Mouse (Mus musculus): ENCODE results near the gene Slc25a40. TPM values are rescaled to one million over a fixed set of nuclear protein-coding genes. Genes with fewer than 3 reads are reported as not detected.

Slc25a40 gene
- total and polyA plus RNA-seq, 3 experiments, result 7.0 to 11.1 (median 10.2) TPM

GRCm38 (mm10) chr5:8491778-8492177 lies 69.1 kb downstream of the Slc25a40 start:
- no peak overlapping the region for H3K9ac ChIP-seq (ENCODE audit: insufficient read depth, low read depth)
- no peaks in the 10 kb centered on the region for H3K79me2 ChIP-seq (replicated peaks; ENCODE audit: control insufficient read depth, extremely low read depth, insufficient read depth, poor library complexity, severe bottlenecking)
- DNase-seq (ENCODE audit: extremely low read depth), result no peak
- H3K4me3 ChIP-seq (replicated peaks in 1 of 3; ENCODE audit: low read depth in 2 of 3, low read length in 2 of 3, poor library complexity in 1 of 3), result no peak overlapping the region
- TF ChIP-seq SMC3 (IDR thresholded peaks at IDR 0.05; ENCODE audit: low read depth, low read length) (no peak), ELF1 (IDR thresholded peaks at IDR 0.05; ENCODE audit: low read depth, low read length) (no peak), BHLHE40 (IDR thresholded peaks at IDR 0.05; ENCODE audit: low read depth, low read length) (no peak), MAFK (IDR thresholded peaks at IDR 0.05; ENCODE audit: insufficient replicate concordance, low read length) (no peak), CTCF (conservative IDR thresholded peaks at IDR 0.05 in 1 of 2, IDR thresholded peaks at IDR 0.05 in 1 of 2; ENCODE audit: low read depth in 2 of 2, low read length in 2 of 2) (no peak), PAX5 (IDR thresholded peaks at IDR 0.05; ENCODE audit: low read length) (no peak), NRF1 (IDR thresholded peaks at IDR 0.05; ENCODE audit: low read depth, low read length) (no peak), ZKSCAN1 (IDR thresholded peaks at IDR 0.05; ENCODE audit: borderline replicate concordance, low read depth, low read length) (no peak)
- no peaks in the 10 kb centered on the region for H3K36me3 ChIP-seq (replicated peaks in 1 of 2; ENCODE audit: control insufficient read depth in 1 of 2, insufficient read depth in 1 of 2, low read length in 1 of 2)
- no peak overlapping the region for H3K27ac ChIP-seq (ENCODE audit: insufficient read depth, low read depth)
- H3K4me2 ChIP-seq (ENCODE audit: insufficient read depth, low read depth, poor library complexity, severe bottlenecking), result no peak overlapping the region
- dilution Hi-C loops (cut with MboI; ENCODE audit: extremely low pct_ligation_motif_present, extremely low pct_unique_long_range_greater_than_20kb, low sequenced_read_pairs) (no loop called here), in situ Hi-C loops (cut with MboI; ENCODE audit: low pct_ligation_motif_present, low pct_unique_long_range_greater_than_20kb, low sequenced_read_pairs) (loop anchor here (25.0 kb wide), 1 partner anchor 346 kb away; no protein-coding TSS in a partner anchor)
- no peaks in the 10 kb centered on the region for H3K9me3 ChIP-seq (replicated peaks; ENCODE audit: low read length)
- H3K27me3 ChIP-seq (replicated peaks), result no peaks in the 10 kb centered on the region
- H3K4me1 ChIP-seq (ENCODE audit: control insufficient read depth in 1 of 2, insufficient read depth in 2 of 2), result no peaks in the 10 kb centered on the region; a peak in 1 of 4 replicates

Other genes with a start within 250 kb of the Slc25a40 start
- gene Adam22, start 54.7 kb upstream of the Slc25a40 start, total RNA-seq (2012; rRNA removed), result 0.38 and 0.55 TPM in 2 replicates
- gene Adam22, start 54.7 kb upstream of the Slc25a40 start, total RNA-seq (2014; rRNA removed), result 0.07 and 0.16 TPM in 2 replicates
- 0.14 and 0.19 TPM in 2 replicates for gene Adam22, start 54.7 kb upstream of the Slc25a40 start, polyA plus RNA-seq (2012; ENCODE audit: insufficient read length, low read depth)
- gene Dbf4, start 134 bp upstream of the Slc25a40 start, total RNA-seq (2012; rRNA removed), result 50.0 and 59.8 TPM in 2 replicates
- 119 and 143 TPM in 2 replicates for gene Dbf4, start 134 bp upstream of the Slc25a40 start, total RNA-seq (2014; rRNA removed)
- 96.6 and 103 TPM in 2 replicates for gene Dbf4, start 134 bp upstream of the Slc25a40 start, polyA plus RNA-seq (2012; ENCODE audit: insufficient read length, low read depth)
- gene Rundc3b, start 200.1 kb downstream of the Slc25a40 start, total RNA-seq (2012; rRNA removed), result 0.13 TPM in 2 replicates
- 0.07 and 0.09 TPM in 2 replicates for gene Rundc3b, start 200.1 kb downstream of the Slc25a40 start, total RNA-seq (2014; rRNA removed)
- gene Rundc3b, start 200.1 kb downstream of the Slc25a40 start, polyA plus RNA-seq (2012; ENCODE audit: insufficient read length, low read depth), result 0.09 TPM in 1 of 2 replicates, not detected in the other
- gene Abcb1a, start 237.2 kb downstream of the Slc25a40 start, total RNA-seq (2012; rRNA removed), result 0.42 and 0.93 TPM in 2 replicates
- gene Abcb1a, start 237.2 kb downstream of the Slc25a40 start, total RNA-seq (2014; rRNA removed), result 0.82 and 1.2 TPM in 2 replicates
- 1.4 and 1.5 TPM in 2 replicates for gene Abcb1a, start 237.2 kb downstream of the Slc25a40 start, polyA plus RNA-seq (2012; ENCODE audit: insufficient read length, low read depth)

Measured in CH12.LX (cell line).